Comparison of ENCODE assay signal across 8 mouse cellular contexts in genomic region chr10:61068436-61069192, GRCm38 (mm10). TPM values are rescaled to one million over a fixed set of nuclear protein-coding genes. Genes with fewer than 3 reads are reported as not detected.
DNase-seq lines count a peak whose midpoint lies in the region; ATAC-seq and TF ChIP-seq lines count a peak whose summit lies in the region.

No protein-coding gene starts in this region.

- no peak overlapping the region for H3K4me3 ChIP-seq in spleen, adult 2 months (ENCODE audit: extremely low read depth, insufficient read depth, insufficient read length)
- no peak overlapping the region for H3K4me3 ChIP-seq in intestine, embryonic 14.5 days (ENCODE audit: low read depth, low read length)

- H3K4me2 ChIP-seq in intestine, embryonic 14.5 days (ENCODE audit: low read length): peak overlapping the region; percentile 13; the same call in 1 of the 2 replicates

- H3K36me3 ChIP-seq in spleen, adult 2 months (ENCODE audit: control insufficient read depth, insufficient read depth, low read length): no peaks in the 10 kb centered on the region
- H3K36me3 ChIP-seq in intestine, embryonic 14.5 days (ENCODE audit: control insufficient read depth, insufficient read depth, low read length): no peaks in the 10 kb centered on the region

- H3K4me1 ChIP-seq in spleen, adult 2 months (ENCODE audit: control insufficient read depth, insufficient read depth, insufficient read length): no peaks in the 10 kb centered on the region
- peaks cover 14% of the 10 kb centered on the region; the same call in 1 of the 2 replicates for H3K4me1 ChIP-seq in intestine, embryonic 14.5 days (replicated peaks; ENCODE audit: control insufficient read depth, insufficient read depth, low read length)

- ATAC-seq in intestine, embryonic 14.5 days (replicated peaks; ENCODE audit: low FRiP score, low TSS enrichment, low read depth): peak; percentile 33; the same call in 1 of the 2 replicates

- intact Hi-C loops in left cerebral cortex, postnatal 36 days (cut with DNase I): loop anchor here (5.0 kb wide), 1 partner anchor 291 kb away; no protein-coding TSS in a partner anchor

- TF ChIP-seq POLR2A in spleen, adult 2 months (IDR thresholded peaks at IDR 0.05; ENCODE audit: low read depth, low read length): no peak

- peak; percentile 46; the same call in 1 of the 2 replicates for TF ChIP-seq CTCF in spleen, adult 2 months (IDR thresholded peaks at IDR 0.05; ENCODE audit: extremely low read depth, insufficient read depth, insufficient read length, insufficient replicate concordance)

- H3K27me3 ChIP-seq in spleen, adult 2 months (ENCODE audit: control insufficient read depth, insufficient read depth, low read length): no peaks in the 10 kb centered on the region
- H3K27me3 ChIP-seq in intestine, embryonic 14.5 days (replicated peaks; ENCODE audit: control insufficient read depth, insufficient read depth, low read length): no peaks in the 10 kb centered on the region

- H3K9ac ChIP-seq in intestine, embryonic 14.5 days (ENCODE audit: low read length): no peak overlapping the region

- no peaks in the 10 kb centered on the region for H3K9me3 ChIP-seq in intestine, embryonic 14.5 days (ENCODE audit: control insufficient read depth, low read length)

- DNase-seq in spleen, adult 2 months (ENCODE audit: low read depth in 1 of 2, low spot score in 2 of 2): peak; percentile 10 to 18
- no peak for DNase-seq in spleen, adult 12 weeks (ENCODE audit: low spot score)
- DNase-seq in cerebellum, postnatal 14 days: peak; percentile 83 to 86
- peak; percentile 32 to 45 for DNase-seq in frontal cortex, postnatal 14 days (ENCODE audit: low spot score in 2 of 2)
- peak; percentile 80 for DNase-seq in intestine, embryonic 14.5 days (ENCODE audit: low spot score)
- DNase-seq in left cerebral cortex, postnatal 36 days (ENCODE audit: low spot score in 2 of 2): peak; percentile 24 to 45
- peak; percentile 86 for DNase-seq in mesoderm, embryonic 11.5 days (ENCODE audit: low read depth, low spot score)
- peak; percentile 32 for DNase-seq in skeletal muscle tissue, adult 2 months (ENCODE audit: low read depth, low spot score)

- 15% methylated on average over 8 of the region's 8 CpGs for WGBS in spleen, adult 2 months
- 7% methylated on average over 8 of the region's 8 CpGs for WGBS in intestine, embryonic 14.5 days

- no peak overlapping the region for H3K27ac ChIP-seq in spleen, adult 2 months (ENCODE audit: insufficient read depth, low read length)
- H3K27ac ChIP-seq in intestine, embryonic 14.5 days (ENCODE audit: low read depth): no peak overlapping the region

RNA-seq across cellular contexts. Expression of gene Pcbd1, which starts 20.5 kb away (rescaled TPM):
- polyA plus RNA-seq in spleen, adult 2 months (2012; rRNA removed): 2.8 and 3.4 TPM in 2 replicates
- 162 and 165 TPM in 2 replicates for polyA plus RNA-seq in intestine, embryonic 14.5 days (2014; fragmentation: Nextera tagmentation; extraction: Ambion mirVana)
- 1 to 10 TPM; 7.3 to 9.6 TPM for total RNA-seq in left cerebral cortex, postnatal 36 days (2021)

Comparison
In these comparisons a context has a peak if more than half of its experiments do, and no peak if none do; other contexts are left out.
1. RNA of gene Pcbd1, which starts 20.5 kb away (polyA plus RNA-seq): 162 to 165 TPM in intestine, embryonic 14.5 days; 2.8 to 3.4 TPM in spleen, adult 2 months; every median in the first group is over 10 times any median in the second.